Mouse (Mus musculus) forebrain, postnatal 0 days (tissue): ENCODE data around the gene Zfp106. TPM values are rescaled to one million over a fixed set of nuclear protein-coding genes. Genes with fewer than 3 reads are reported as not detected.

ENCODE experiments used
- ATAC-seq: fragments of 200-750 bp; cut with Nextera tagmentation; 2 replicates; pipeline ENCODE4 v1.8.0; 2017; ENCODE audit warnings: mild to moderate bottlenecking, moderate library complexity
- DNase-seq: peaks from one replicate; pipeline ENCODE4 v3.0.0-alpha.2; 2015
- H3K27ac ChIP-seq: fragments of 300-500 bp; sonication (generic); 2 replicates; pipeline ENCODE4 v1.5.1; 2014; ENCODE audit warnings: low read depth, mild to moderate bottlenecking, antibody characterized with exemption, low read length, moderate library complexity, mixed read lengths
- H3K27me3 ChIP-seq: fragments of 300-500 bp; sonication (generic); 2 replicates; pipeline ENCODE4 v1.6.1; 2014; ENCODE audit warnings: mild to moderate bottlenecking, low read length, mixed read lengths; ENCODE audit not compliant: insufficient read depth
- H3K36me3 ChIP-seq: fragments of 300-500 bp; sonication (generic); 2 replicates; pipeline ENCODE4 v1.6.1; 2014; ENCODE audit warnings: mild to moderate bottlenecking, moderate library complexity; ENCODE audit not compliant: insufficient read depth
- H3K4me1 ChIP-seq: fragments of 300-500 bp; sonication (generic); 2 replicates; pipeline ENCODE4 v1.6.1; 2014; ENCODE audit warnings: antibody characterized with exemption; ENCODE audit not compliant: insufficient read depth
- H3K4me2 ChIP-seq: fragments of 300-500 bp; sonication (generic); 2 replicates; pipeline ENCODE4 v1.6.1; 2014; ENCODE audit warnings: low read depth, mild to moderate bottlenecking, moderate library complexity
- H3K4me3 ChIP-seq: fragments of 300-500 bp; sonication (generic); 2 replicates; pipeline ENCODE4 v1.5.1; 2014; ENCODE audit warnings: low read depth, low read length, mixed read lengths
- H3K9ac ChIP-seq: fragments of 300-500 bp; sonication (generic); 2 replicates; pipeline ENCODE4 v1.6.1; 2014; ENCODE audit warnings: mild to moderate bottlenecking
- H3K9me3 ChIP-seq: fragments of 300-500 bp; sonication (generic); 2 replicates; pipeline ENCODE4 v1.6.1; 2016; ENCODE audit warnings: low read length
- CTCF ChIP-seq: sonication (generic); IDR thresholded peaks from 2 replicates; pipeline ENCODE4 v1.5.1; 2016; ENCODE audit warnings: antibody characterized with exemption, control low read depth, low read depth
- WGBS: fragments of 180-500 bp; shearing (Covaris S2); extraction: QIAGEN DNeasy Blood & Tissue Kit; methylation state at CpG from one replicate; pipeline ENCODE4 v1.1.7; 2014; 5-methylcytosine and 5-hydroxymethylcytosine counted together
- polyA plus RNA-seq: library from polyadenylated mRNA; unstranded; fragments of >200 nt; fragmentation: Nextera tagmentation; extraction: Ambion mirVana; gene quantifications from 2 replicates; pipeline ENCODE4 v1.2.1, GENCODE M21; 2015
- total RNA-seq: library from RNA; depleted of rRNA; stranded (reverse); fragments of >200 nt; gene quantifications from 2 replicates; pipeline ENCODE4 v1.2.3, GENCODE M21; 2014

Zfp106 gene
- total and polyA plus RNA-seq, 2 experiments from 2014 or later = 40.4 to 70.5 TPM

- no peaks in the 10 kb centered on the region for H3K4me1 ChIP-seq
- no peak overlapping the region for H3K9ac ChIP-seq
- DNase-seq (no peak), ATAC-seq (no peak)
- H3K27me3 ChIP-seq = no peaks in the 10 kb centered on the region
- no peaks in the 10 kb centered on the region for H3K9me3 ChIP-seq
- no peaks in the 10 kb centered on the region; the same call in 1 of the 2 replicates for H3K36me3 ChIP-seq
- 79% methylated on average over 6 of the region's 6 CpGs for WGBS
- H3K27ac ChIP-seq = no peak overlapping the region
- H3K4me3 ChIP-seq = no peak overlapping the region
- no peak for TF ChIP-seq CTCF
- no peak overlapping the region for H3K4me2 ChIP-seq
Observed at GRCm38 (mm10) chr2:120499971-120500471, 63.6 kb downstream of the Zfp106 start.

- Histone ChIP-seq H3K4me2 (no peak overlapping the region), H3K27ac (peak overlapping the region; percentile 10; the same call in 1 of the 2 replicates), H3K36me3 (no peaks in the 10 kb centered on the region; the same call in 1 of the 2 replicates), H3K9ac (no peak overlapping the region), H3K4me3 (no peak overlapping the region), H3K27me3 (no peaks in the 10 kb centered on the region), H3K9me3 (no peaks in the 10 kb centered on the region), H3K4me1 (no peaks in the 10 kb centered on the region)
- DNase-seq (peak; percentile 65), ATAC-seq (peak; percentile 90)
- 69% methylated on average over 3 of the region's 3 CpGs for WGBS
- no peak for TF ChIP-seq CTCF
Observed at GRCm38 (mm10) chr2:120496511-120496910, 67.1 kb downstream of the Zfp106 start.

- ATAC-seq (no peak), DNase-seq (no peak)
- Histone ChIP-seq H3K9me3 (no peaks in the 10 kb centered on the region), H3K4me2 (no peak overlapping the region), H3K4me1 (no peaks in the 10 kb centered on the region), H3K36me3 (no peaks in the 10 kb centered on the region), H3K27me3 (no peaks in the 10 kb centered on the region), H3K4me3 (no peak overlapping the region), H3K27ac (no peak overlapping the region), H3K9ac (no peak overlapping the region)
- TF ChIP-seq CTCF = no peak
- WGBS = 64% methylated on average over 4 of the region's 4 CpGs
Observed at GRCm38 (mm10) chr2:120493254-120493653, 70.4 kb downstream of the Zfp106 start.

GRCm38 (mm10) chr2:120484241-120484640 is 79.4 kb downstream of the Zfp106 start:
- ATAC-seq = no peak
- no peak for TF ChIP-seq CTCF
- 92% methylated on average over 3 of the region's 3 CpGs for WGBS

GRCm38 (mm10) chr2:120482506-120483389 is 80.9 kb downstream of the Zfp106 start:
- TF ChIP-seq CTCF = no peak
- no peak for DNase-seq
- H3K36me3 ChIP-seq = no peaks in the 10 kb centered on the region
- ATAC-seq = no peak; the same call in 1 of the 2 replicates
- 77% methylated on average over 8 of the region's 8 CpGs for WGBS
- H3K27ac ChIP-seq = no peak overlapping the region
- H3K4me2 ChIP-seq = no peak overlapping the region
- H3K27me3 ChIP-seq = no peaks in the 10 kb centered on the region
- H3K9ac ChIP-seq = no peak overlapping the region
- H3K9me3 ChIP-seq = no peaks in the 10 kb centered on the region
- no peak overlapping the region for H3K4me3 ChIP-seq
- no peaks in the 10 kb centered on the region for H3K4me1 ChIP-seq

More at GRCm38 (mm10) chr2:120484241-120484640, 79.4 kb downstream of the Zfp106 start:
- no peak for DNase-seq
- Histone ChIP-seq H3K4me3 (no peak overlapping the region), H3K9me3 (no peaks in the 10 kb centered on the region), H3K4me1 (no peaks in the 10 kb centered on the region), H3K36me3 (no peaks in the 10 kb centered on the region), H3K27ac (no peak overlapping the region), H3K4me2 (no peak overlapping the region), H3K9ac (no peak overlapping the region), H3K27me3 (no peaks in the 10 kb centered on the region)

- no peak overlapping the region for H3K27ac ChIP-seq
- H3K27me3 ChIP-seq = no peaks in the 10 kb centered on the region
- H3K4me1 ChIP-seq = no peaks in the 10 kb centered on the region
- H3K9me3 ChIP-seq = no peaks in the 10 kb centered on the region
- H3K4me3 ChIP-seq = no peak overlapping the region
- H3K4me2 ChIP-seq = no peak overlapping the region
- TF ChIP-seq CTCF = no peak
- no peaks in the 10 kb centered on the region for H3K36me3 ChIP-seq
- whole genome bisulfite sequencing = 83% methylated on average over 8 of the region's 8 CpGs
- DNase-seq (no peak), ATAC-seq (no peak)
- H3K9ac ChIP-seq = no peak overlapping the region
Observed at GRCm38 (mm10) chr2:120481921-120482320, 81.7 kb downstream of the Zfp106 start.

- peak; percentile 53; the same call in 1 of the 2 replicates for ATAC-seq
- no peak overlapping the region for H3K4me2 ChIP-seq
- no peak overlapping the region for H3K9ac ChIP-seq
- peak; percentile 51 for DNase-seq
- H3K4me1 ChIP-seq = no peaks in the 10 kb centered on the region
- WGBS = 58% methylated on average over 3 of the region's 3 CpGs
- no peak overlapping the region for H3K27ac ChIP-seq
- H3K36me3 ChIP-seq = no peaks in the 10 kb centered on the region
- TF ChIP-seq CTCF = peak; percentile 68
- no peak overlapping the region for H3K4me3 ChIP-seq
- no peaks in the 10 kb centered on the region for H3K9me3 ChIP-seq
- H3K27me3 ChIP-seq = no peaks in the 10 kb centered on the region
Observed at GRCm38 (mm10) chr2:120478600-120478999, 85.0 kb downstream of the Zfp106 start.
